Mouse (Mus musculus): Measurements from ENCODE around the gene Stk11.

GRCm38 (mm10) chr10:80097275-80097674, 18.3 kb upstream of the Stk11 start:
- TF ChIP-seq TAL1 (conservative IDR thresholded peaks at IDR 0.05; ENCODE audit: low read depth, low read length), result no peak
- no peak for TF ChIP-seq CTCF (IDR thresholded peaks at IDR 0.05; ENCODE audit: low read depth, low read length)
- no peak for TF ChIP-seq POLR2AphosphoS5 (IDR thresholded peaks at IDR 0.05; ENCODE audit: insufficient replicate concordance, low read depth, low read length)
